Comparison of ENCODE assay signal across 8 mouse cellular contexts in the genomic region with DNA sequence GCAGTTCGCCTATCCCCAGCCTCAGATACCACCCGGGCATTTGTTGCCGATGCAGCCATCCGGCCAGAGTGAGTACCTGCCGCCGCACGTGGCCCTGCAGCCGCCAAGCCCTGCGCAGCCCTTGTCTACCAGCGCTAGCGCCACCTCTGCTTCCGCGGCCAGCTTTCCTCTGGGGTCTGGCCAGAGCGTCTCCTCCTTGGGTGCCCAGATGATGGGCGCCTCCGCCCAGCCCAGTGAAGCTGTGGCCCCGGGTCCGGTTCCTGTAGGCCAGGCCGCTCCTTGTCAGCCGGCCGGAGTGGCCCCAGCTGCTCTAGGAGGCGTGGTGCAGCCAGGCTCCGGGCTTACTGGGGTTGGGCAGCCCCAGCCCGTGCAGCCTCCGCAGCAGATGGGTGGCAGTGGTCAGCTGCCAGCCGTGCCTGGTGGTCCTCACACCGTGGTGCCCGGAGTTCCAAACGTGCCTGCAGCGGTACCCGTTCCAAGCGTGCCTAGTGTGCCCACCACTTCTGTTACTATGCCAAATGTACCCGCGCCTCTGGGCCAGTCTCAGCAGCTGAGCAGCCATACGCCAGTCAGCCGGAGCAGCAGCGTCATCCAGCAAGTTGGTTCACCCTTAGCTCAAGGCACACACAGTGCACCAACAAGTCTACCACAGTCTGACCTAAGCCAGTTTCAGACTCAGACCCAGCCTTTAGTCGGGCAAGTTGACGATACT. TPM values are rescaled to one million over a fixed set of nuclear protein-coding genes. Genes with fewer than 3 reads are reported as not detected.
DNase-seq lines count a peak whose midpoint lies in the region; ATAC-seq and TF ChIP-seq lines count a peak whose summit lies in the region.

No protein-coding gene starts in this region.

- peak overlapping the region; percentile 83 for H3K4me2 ChIP-seq in forebrain, embryonic 15.5 days (replicated peaks)
- peak overlapping the region; percentile 96 for H3K4me2 ChIP-seq in lung, embryonic 14.5 days

- TF ChIP-seq CTCF in ES-Bruce4 (IDR thresholded peaks at IDR 0.05; ENCODE audit: low read depth, low read length) = no peak
- TF ChIP-seq CTCF in layer of hippocampus, adult 2 months (conservative IDR thresholded peaks at IDR 0.05) = no peak
- 0 out of 2 replicates have a peak, but pooled peaks have one; percentile 4 for TF ChIP-seq CTCF in lung, embryonic 14.5 days (IDR thresholded peaks at IDR 0.05; ENCODE audit: low read depth)

- no peak overlapping the region for H3K27ac ChIP-seq in ES-Bruce4 (ENCODE audit: insufficient read depth, low read length)
- peak overlapping the region; percentile 98 for H3K27ac ChIP-seq in forebrain, embryonic 15.5 days (replicated peaks)
- H3K27ac ChIP-seq in layer of hippocampus, adult 2 months = peak overlapping the region; percentile 97
- peak overlapping the region; percentile 100 for H3K27ac ChIP-seq in lung, embryonic 14.5 days (ENCODE audit: low read depth)

- no peaks in the 10 kb centered on the region for H3K36me3 ChIP-seq in ES-Bruce4 (ENCODE audit: control insufficient read depth, insufficient read depth, low read length, poor library complexity, severe bottlenecking)
- H3K36me3 ChIP-seq in forebrain, embryonic 15.5 days = no peaks in the 10 kb centered on the region
- peaks cover 9% of the 10 kb centered on the region for H3K36me3 ChIP-seq in lung, embryonic 14.5 days (ENCODE audit: insufficient read depth)

- TF ChIP-seq EP300 in ES-Bruce4 (IDR thresholded peaks at IDR 0.05; ENCODE audit: insufficient read depth, low read depth, low read length) = no peak

- WGBS in forebrain, embryonic 15.5 days = under 1% methylated on average over 39 of the region's 39 CpGs
- WGBS in lung, embryonic 14.5 days = under 1% methylated on average over 39 of the region's 39 CpGs

- H3K9ac ChIP-seq in ES-Bruce4 (ENCODE audit: low read depth, poor library complexity, severe bottlenecking) = peak overlapping the region; percentile 96
- peak overlapping the region; percentile 85 for H3K9ac ChIP-seq in forebrain, embryonic 15.5 days (replicated peaks)
- H3K9ac ChIP-seq in lung, embryonic 14.5 days = peak overlapping the region; percentile 97

- no peak for TF ChIP-seq POLR2A in ES-Bruce4 (IDR thresholded peaks at IDR 0.05; ENCODE audit: insufficient read depth, low read length)

- H3K4me1 ChIP-seq in ES-Bruce4 (ENCODE audit: control insufficient read depth, insufficient read depth, low read length) = no peaks in the 10 kb centered on the region
- H3K4me1 ChIP-seq in forebrain, embryonic 15.5 days = peaks cover 35% of the 10 kb centered on the region
- H3K4me1 ChIP-seq in lung, embryonic 14.5 days (ENCODE audit: insufficient read depth) = no peaks in the 10 kb centered on the region

- peak; percentile 34 for DNase-seq in c-Kit-positive CD71-positive TER-119-negative erythroid progenitor cells, embryonic 14.5 days (ENCODE audit: low read depth)
- peak; percentile 17 for DNase-seq in heart, postnatal 25 days (ENCODE audit: low spot score)
- peak; percentile 42 for DNase-seq in layer of hippocampus, adult 2 months (ENCODE audit: low spot score in 2 of 2)
- peak; percentile 62 for DNase-seq in lung, embryonic 14.5 days
- peak; percentile 41 to 46 for DNase-seq in thymus, adult 18-20 months

- intact Hi-C loops in heart, postnatal 25 days (cut with DNase I) = loop anchor here (2.0 to 10.0 kb wide), 5 partner anchors 35 to 572 kb away; partner anchors contain the start of genes Eif2a, Pfn2, Selenot and Serp1

- H3K27me3 ChIP-seq in ES-Bruce4 (ENCODE audit: control insufficient read depth, insufficient read depth, low read length, poor library complexity, severe bottlenecking) = no peaks in the 10 kb centered on the region
- H3K27me3 ChIP-seq in forebrain, embryonic 15.5 days = no peaks in the 10 kb centered on the region
- H3K27me3 ChIP-seq in lung, embryonic 14.5 days (ENCODE audit: insufficient read depth, low read length) = no peaks in the 10 kb centered on the region

- ATAC-seq in forebrain, embryonic 15.5 days (replicated peaks) = peak; percentile 35
- ATAC-seq in lung, embryonic 14.5 days (ENCODE audit: insufficient read depth) = peak; percentile 50
- ATAC-seq in neutrophil, adult 5-6 weeks (ENCODE audit: extremely low read depth, insufficient number of reproducible peaks, low FRiP score, poor library complexity, severe bottlenecking) = peak; percentile 26; the same call in 1 of the 2 replicates

- H3K4me3 ChIP-seq in ES-Bruce4 (ENCODE audit: low read depth, low read length) = peak overlapping the region; percentile 58
- H3K4me3 ChIP-seq in forebrain, embryonic 15.5 days = peak overlapping the region; percentile 73
- H3K4me3 ChIP-seq in layer of hippocampus, adult 2 months = peak overlapping the region; percentile 91
- peak overlapping the region; percentile 96 for H3K4me3 ChIP-seq in lung, embryonic 14.5 days (ENCODE audit: low read depth, low read length)

- no peaks in the 10 kb centered on the region for H3K9me3 ChIP-seq in ES-Bruce4 (replicated peaks; ENCODE audit: control insufficient read depth, insufficient read depth, low read length, poor library complexity, severe bottlenecking)
- no peaks in the 10 kb centered on the region for H3K9me3 ChIP-seq in forebrain, embryonic 15.5 days
- H3K9me3 ChIP-seq in lung, embryonic 14.5 days (ENCODE audit: low read depth, low read length) = no peaks in the 10 kb centered on the region

RNA-seq across cellular contexts. Expression of gene Tsc22d2, which starts 2.4 kb away (rescaled TPM):
- 29.6 and 33.4 TPM in 2 replicates for polyA plus RNA-seq in ES-Bruce4 (2011; ENCODE audit: insufficient read depth, insufficient read length, low read depth, missing spikeins)
- 8.9 and 9.7 TPM in 2 replicates for polyA plus RNA-seq in forebrain, embryonic 15.5 days (2015; fragmentation: Nextera tagmentation; extraction: Ambion mirVana)
- 10 to 100 TPM; 23.1 to 25.1 TPM for total RNA-seq in heart, postnatal 25 days (2021)
- 10 to 100 TPM; 37.4 to 42.8 TPM for total RNA-seq in layer of hippocampus, adult 2 months (2021)
- 13.7 and 17.6 TPM in 2 replicates for polyA plus RNA-seq in lung, embryonic 14.5 days (2014; fragmentation: Nextera tagmentation; extraction: Ambion mirVana)
- 37.7 and 48.1 TPM in 2 replicates for total RNA-seq in neutrophil, adult 5-6 weeks (2017)
